ENCODE assay signal across 25 mouse cellular contexts in genomic region chr4:63338414-63339076, GRCm38 (mm10). TPM values are rescaled to one million over a fixed set of nuclear protein-coding genes. Genes with fewer than 3 reads are reported as not detected.
DNase-seq lines count a peak whose midpoint lies in the region; ATAC-seq and TF ChIP-seq lines count a peak whose summit lies in the region.
"Had no signal": no experiment of that assay in that cellular context is flagged by ENCODE, and none has a peak within 500 bp of the region (broad histone marks: within the 10 kb centered on the region; RNA-seq: fewer than 3 reads in every experiment).

No protein-coding gene starts in this region.

- peak; percentile 15 for DNase-seq in forebrain, postnatal 0 days
- DNase-seq in hindbrain, embryonic 14.5 days (ENCODE audit: low spot score), result no peak
- peak; percentile 97 for DNase-seq in liver, adult 2 months (ENCODE audit: extremely low read depth, low read depth, low spot score)
- no peak for DNase-seq in liver
- peak; percentile 41 for DNase-seq in telencephalon, adult 2 months (ENCODE audit: low read depth, low spot score)
- DNase-seq in thymus, postnatal 14 days, result no peak
- DNase-seq: cerebellum, postnatal 36 days; heart, postnatal 14 days; kidney, adult 18-20 months; lung, adult 18-20 months; lung, postnatal 14 days; thymus, postnatal 4 days had no signal

- no peaks in the 10 kb centered on the region for H3K9me3 ChIP-seq in forebrain, postnatal 0 days (ENCODE audit: low read length)
- no peaks in the 10 kb centered on the region for H3K9me3 ChIP-seq in forebrain, embryonic 12.5 days
- no peaks in the 10 kb centered on the region for H3K9me3 ChIP-seq in hindbrain, embryonic 15.5 days
- H3K9me3 ChIP-seq in hindbrain, embryonic 14.5 days (ENCODE audit: control insufficient read depth, low read length), result no peaks in the 10 kb centered on the region
- H3K9me3 ChIP-seq: forebrain, embryonic 10.5 days; heart, embryonic 12.5 days; midbrain, embryonic 13.5 days had no signal

- H3K9ac ChIP-seq in forebrain, postnatal 0 days, result no peak overlapping the region
- no peak overlapping the region for H3K9ac ChIP-seq in forebrain, embryonic 12.5 days
- H3K9ac ChIP-seq in hindbrain, embryonic 15.5 days, result no peak overlapping the region
- H3K9ac ChIP-seq in hindbrain, embryonic 14.5 days, result no peak overlapping the region
- no peak overlapping the region for H3K9ac ChIP-seq in liver, adult 2 months (ENCODE audit: low read depth, low read length)
- H3K9ac ChIP-seq: heart, embryonic 12.5 days; midbrain, embryonic 13.5 days had no signal

- H3K4me2 ChIP-seq in forebrain, postnatal 0 days (ENCODE audit: low read depth), result no peak overlapping the region
- H3K4me2 ChIP-seq in forebrain, embryonic 12.5 days, result no peak overlapping the region
- no peak overlapping the region for H3K4me2 ChIP-seq in hindbrain, embryonic 15.5 days
- no peak overlapping the region for H3K4me2 ChIP-seq in hindbrain, embryonic 14.5 days (replicated peaks)
- H3K4me2 ChIP-seq: heart, embryonic 12.5 days; midbrain, embryonic 13.5 days had no signal

- no peak for TF ChIP-seq POLR2A in liver, adult 2 months (IDR thresholded peaks at IDR 0.05; ENCODE audit: extremely low read depth, insufficient read depth, low read length)

- H3K27me3 ChIP-seq in forebrain, postnatal 0 days (ENCODE audit: insufficient read depth, low read length), result no peaks in the 10 kb centered on the region
- H3K27me3 ChIP-seq in forebrain, embryonic 12.5 days, result no peaks in the 10 kb centered on the region
- H3K27me3 ChIP-seq in hindbrain, embryonic 15.5 days, result no peaks in the 10 kb centered on the region
- H3K27me3 ChIP-seq in hindbrain, embryonic 14.5 days (ENCODE audit: control insufficient read depth, insufficient read depth, low read length), result no peaks in the 10 kb centered on the region
- H3K27me3 ChIP-seq in liver, adult 2 months (ENCODE audit: control insufficient read depth, insufficient read depth, low read length), result no peaks in the 10 kb centered on the region
- H3K27me3 ChIP-seq: heart, embryonic 12.5 days; midbrain, embryonic 13.5 days had no signal

- no peak overlapping the region for H3K27ac ChIP-seq in forebrain, postnatal 0 days (ENCODE audit: low read depth, low read length)
- H3K27ac ChIP-seq in forebrain, embryonic 12.5 days, result no peak overlapping the region
- no peak overlapping the region for H3K27ac ChIP-seq in hindbrain, embryonic 15.5 days (replicated peaks)
- H3K27ac ChIP-seq in hindbrain, embryonic 14.5 days, result no peak overlapping the region
- peak overlapping the region; percentile 41 for H3K27ac ChIP-seq in liver, adult 2 months (replicated peaks; ENCODE audit: insufficient read depth, low read depth, low read length)
- H3K27ac ChIP-seq: forebrain, embryonic 10.5 days; kidney, postnatal 0 days; layer of hippocampus, adult 2 months; midbrain, embryonic 13.5 days had no signal

- 54% methylated on average over 3 of the region's 3 CpGs for WGBS in forebrain, postnatal 0 days
- 76% methylated on average over 3 of the region's 3 CpGs for WGBS in forebrain, embryonic 12.5 days
- WGBS in hindbrain, embryonic 15.5 days, result 55% methylated on average over 3 of the region's 3 CpGs
- 68% methylated on average over 3 of the region's 3 CpGs for WGBS in hindbrain, embryonic 14.5 days
- WGBS in liver, adult 2 months, result 14% methylated on average over 3 of the region's 3 CpGs

- H3K4me1 ChIP-seq in forebrain, postnatal 0 days (ENCODE audit: insufficient read depth), result no peaks in the 10 kb centered on the region
- no peaks in the 10 kb centered on the region for H3K4me1 ChIP-seq in forebrain, embryonic 12.5 days
- 0 out of 2 replicates have a peak, but pooled peaks cover 4% of the 10 kb centered on the region for H3K4me1 ChIP-seq in hindbrain, embryonic 15.5 days (replicated peaks)
- no peaks in the 10 kb centered on the region for H3K4me1 ChIP-seq in hindbrain, embryonic 14.5 days (replicated peaks; ENCODE audit: control insufficient read depth, insufficient read depth, low read length)
- H3K4me1 ChIP-seq in liver, adult 2 months (ENCODE audit: control insufficient read depth, insufficient read depth, low read length), result peaks cover 23% of the 10 kb centered on the region
- H3K4me1 ChIP-seq: forebrain, embryonic 10.5 days; heart, embryonic 12.5 days; midbrain, embryonic 13.5 days had no signal

- TF ChIP-seq CTCF in forebrain, postnatal 0 days (IDR thresholded peaks at IDR 0.05; ENCODE audit: low read depth), result no peak
- no peak for TF ChIP-seq CTCF in liver, adult 2 months (IDR thresholded peaks at IDR 0.05; ENCODE audit: low read depth, low read length)

- H3K79me2 ChIP-seq in liver, adult 2 months (ENCODE audit: control insufficient read depth, insufficient read depth, low read length), result peaks cover 2% of the 10 kb centered on the region; the same call in 1 of the 2 replicates

- H3K4me3 ChIP-seq in forebrain, postnatal 0 days (ENCODE audit: low read depth, low read length), result no peak overlapping the region
- no peak overlapping the region for H3K4me3 ChIP-seq in forebrain, embryonic 12.5 days (replicated peaks)
- H3K4me3 ChIP-seq in hindbrain, embryonic 15.5 days, result no peak overlapping the region
- no peak overlapping the region for H3K4me3 ChIP-seq in hindbrain, embryonic 14.5 days (replicated peaks; ENCODE audit: low read length)
- H3K4me3 ChIP-seq in liver, adult 2 months (ENCODE audit: insufficient read depth, low read depth, low read length), result no peak overlapping the region
- H3K4me3 ChIP-seq: forebrain, embryonic 10.5 days; heart, embryonic 12.5 days; layer of hippocampus, adult 2 months; midbrain, embryonic 13.5 days; myocyte had no signal

- no peaks in the 10 kb centered on the region for H3K36me3 ChIP-seq in forebrain, postnatal 0 days (ENCODE audit: insufficient read depth)
- H3K36me3 ChIP-seq in forebrain, embryonic 12.5 days (replicated peaks), result no peaks in the 10 kb centered on the region
- H3K36me3 ChIP-seq in hindbrain, embryonic 15.5 days, result no peaks in the 10 kb centered on the region
- H3K36me3 ChIP-seq in hindbrain, embryonic 14.5 days (replicated peaks; ENCODE audit: control insufficient read depth, insufficient read depth), result no peaks in the 10 kb centered on the region
- H3K36me3 ChIP-seq in liver, adult 2 months (ENCODE audit: control insufficient read depth, insufficient read depth, low read length), result no peaks in the 10 kb centered on the region
- H3K36me3 ChIP-seq: forebrain, embryonic 10.5 days; heart, embryonic 12.5 days; midbrain, embryonic 13.5 days had no signal

- ATAC-seq in forebrain, postnatal 0 days, result peak; percentile 63
- no peak for ATAC-seq in forebrain, embryonic 12.5 days (ENCODE audit: low FRiP score)
- peak; percentile 42; the same call in 1 of the 2 replicates for ATAC-seq in hindbrain, embryonic 15.5 days (ENCODE audit: low FRiP score, low read depth)
- no peak for ATAC-seq in hindbrain, embryonic 14.5 days (ENCODE audit: low FRiP score)
- ATAC-seq: midbrain, embryonic 13.5 days had no signal

RNA-seq across cellular contexts. Expression of gene Orm1, which starts 5.8 kb away (rescaled TPM):
- total RNA-seq in forebrain, postnatal 0 days (2014; rRNA removed), result not detected in 2 replicates
- not detected in 2 replicates for polyA plus RNA-seq in forebrain, postnatal 0 days (2015; fragmentation: Nextera tagmentation; extraction: Ambion mirVana)
- polyA plus RNA-seq in forebrain, embryonic 12.5 days (2016; fragmentation: Nextera tagmentation; extraction: Ambion mirVana), result not detected in 2 replicates
- polyA plus RNA-seq in hindbrain, embryonic 15.5 days (2015; fragmentation: Nextera tagmentation; extraction: Ambion mirVana), result not detected in 2 replicates
- not detected in 2 replicates for polyA plus RNA-seq in hindbrain, embryonic 14.5 days (2014; fragmentation: Nextera tagmentation; extraction: Ambion mirVana)
- total RNA-seq in liver, adult 2 months (2014; rRNA removed), result 1,235 and 2,595 TPM in 2 replicates
- polyA plus RNA-seq in liver, adult 2 months (2012; rRNA removed), result 676 and 691 TPM in 2 replicates
- total RNA-seq: layer of hippocampus, adult 2 months; left cerebral cortex, postnatal 10 days had no signal
- polyA plus RNA-seq: forebrain, embryonic 10.5 days; heart, embryonic 12.5 days; kidney, postnatal 0 days; midbrain, embryonic 13.5 days; myocyte; neural tube, embryonic 14.5 days had no signal

RNA-seq across cellular contexts. Expression of gene Orm3, which starts 17.4 kb away (rescaled TPM):
- total RNA-seq in forebrain, postnatal 0 days (2014; rRNA removed), result not detected in 2 replicates
- polyA plus RNA-seq in forebrain, postnatal 0 days (2015; fragmentation: Nextera tagmentation; extraction: Ambion mirVana), result not detected in 2 replicates
- polyA plus RNA-seq in forebrain, embryonic 12.5 days (2016; fragmentation: Nextera tagmentation; extraction: Ambion mirVana), result not detected in 2 replicates
- not detected in 2 replicates for polyA plus RNA-seq in hindbrain, embryonic 15.5 days (2015; fragmentation: Nextera tagmentation; extraction: Ambion mirVana)
- not detected in 2 replicates for polyA plus RNA-seq in hindbrain, embryonic 14.5 days (2014; fragmentation: Nextera tagmentation; extraction: Ambion mirVana)
- total RNA-seq in liver, adult 2 months (2014; rRNA removed), result 1.1 and 14.1 TPM in 2 replicates
- polyA plus RNA-seq in liver, adult 2 months (2012; rRNA removed), result 7.3 and 11.4 TPM in 2 replicates
- total RNA-seq: layer of hippocampus, adult 2 months; left cerebral cortex, postnatal 10 days; megakaryocyte, adult 5-6 weeks had no signal
- polyA plus RNA-seq: C2C12; forebrain, embryonic 10.5 days; heart, embryonic 12.5 days; kidney, postnatal 0 days; limb, embryonic 14.5 days; midbrain, embryonic 13.5 days; neural tube, embryonic 14.5 days had no signal

RNA-seq across cellular contexts. Expression of gene Orm2, which starts 23.7 kb away (rescaled TPM):
- total RNA-seq in forebrain, postnatal 0 days (2014; rRNA removed), result not detected in 2 replicates
- polyA plus RNA-seq in forebrain, postnatal 0 days (2015; fragmentation: Nextera tagmentation; extraction: Ambion mirVana), result not detected in 2 replicates
- not detected in 2 replicates for polyA plus RNA-seq in forebrain, embryonic 12.5 days (2016; fragmentation: Nextera tagmentation; extraction: Ambion mirVana)
- not detected in 2 replicates for polyA plus RNA-seq in hindbrain, embryonic 15.5 days (2015; fragmentation: Nextera tagmentation; extraction: Ambion mirVana)
- not detected in 2 replicates for polyA plus RNA-seq in hindbrain, embryonic 14.5 days (2014; fragmentation: Nextera tagmentation; extraction: Ambion mirVana)
- 27.0 and 55.0 TPM in 2 replicates for total RNA-seq in liver, adult 2 months (2014; rRNA removed)
- 66.8 and 86.8 TPM in 2 replicates for polyA plus RNA-seq in liver, adult 2 months (2012; rRNA removed)
- total RNA-seq: layer of hippocampus, adult 2 months; left cerebral cortex, postnatal 10 days; megakaryocyte, adult 5-6 weeks had no signal
- polyA plus RNA-seq: C2C12; forebrain, embryonic 10.5 days; heart, embryonic 12.5 days; kidney, postnatal 0 days; limb, embryonic 14.5 days; midbrain, embryonic 13.5 days; myocyte; neural tube, embryonic 14.5 days had no signal

Comparison
In these comparisons a context has a peak if more than half of its experiments do, and no peak if none do; other contexts are left out.
1. ATAC-seq: peak in forebrain, postnatal 0 days (single experiment) and hindbrain, embryonic 15.5 days (single experiment); none in forebrain, embryonic 12.5 days (single experiment) and hindbrain, embryonic 14.5 days (single experiment).
2. DNase-seq: peak in forebrain, postnatal 0 days (single experiment), liver, adult 2 months (single experiment) and telencephalon, adult 2 months (single experiment); none in hindbrain, embryonic 14.5 days (single experiment), liver (single experiment) and thymus, postnatal 14 days (single experiment).
3. RNA of gene Orm1, which starts 5.8 kb away (polyA plus RNA-seq): 676 to 691 TPM in liver, adult 2 months; not detected in forebrain, postnatal 0 days, not detected in forebrain, embryonic 12.5 days, not detected in hindbrain, embryonic 15.5 days and not detected in hindbrain, embryonic 14.5 days; every median in the first group is over 100 times any median in the second.
4. RNA of gene Orm2, which starts 23.7 kb away (polyA plus RNA-seq): 66.8 to 86.8 TPM in liver, adult 2 months; not detected in forebrain, postnatal 0 days, not detected in forebrain, embryonic 12.5 days, not detected in hindbrain, embryonic 15.5 days and not detected in hindbrain, embryonic 14.5 days; every median in the first group is over 10 times any median in the second.